Comparison of ENCODE assay signal across 15 mouse cellular contexts in genomic region chr7:133794720-133795119, GRCm38 (mm10). TPM values are rescaled to one million over a fixed set of nuclear protein-coding genes. Genes with fewer than 3 reads are reported as not detected.
DNase-seq lines count a peak whose midpoint lies in the region; ATAC-seq and TF ChIP-seq lines count a peak whose summit lies in the region.
"Had no signal": no experiment of that assay in that cellular context is flagged by ENCODE, and none has a peak within 500 bp of the region (broad histone marks: within the 10 kb centered on the region; RNA-seq: fewer than 3 reads in every experiment).

No protein-coding gene starts in this region.

- H3K27ac ChIP-seq in gastrocnemius, adult 2 months = peak overlapping the region; percentile 95
- H3K27ac ChIP-seq in intestine, embryonic 16.5 days (ENCODE audit: low read length) = no peak overlapping the region
- no peak overlapping the region for H3K27ac ChIP-seq in stomach, embryonic 14.5 days (ENCODE audit: low read length)
- H3K27ac ChIP-seq: limb, embryonic 13.5 days; neural tube, embryonic 13.5 days had no signal

- TF ChIP-seq CTCF in gastrocnemius, adult 2 months (IDR thresholded peaks at IDR 0.05) = no peak

- 68% methylated on average over 2 of the region's 2 CpGs for WGBS in intestine, embryonic 16.5 days
- 74% methylated on average over 2 of the region's 2 CpGs for WGBS in stomach, embryonic 14.5 days

- no peaks in the 10 kb centered on the region for H3K9me3 ChIP-seq in intestine, embryonic 16.5 days (ENCODE audit: control insufficient read depth, low read length)
- H3K9me3 ChIP-seq in stomach, embryonic 14.5 days (ENCODE audit: control insufficient read depth, low read depth, low read length) = no peaks in the 10 kb centered on the region
- H3K9me3 ChIP-seq: limb, embryonic 13.5 days; neural tube, embryonic 13.5 days had no signal

- H3K36me3 ChIP-seq in intestine, embryonic 16.5 days (ENCODE audit: control insufficient read depth, insufficient read depth, low read length) = no peaks in the 10 kb centered on the region
- no peaks in the 10 kb centered on the region for H3K36me3 ChIP-seq in stomach, embryonic 14.5 days (ENCODE audit: control insufficient read depth, insufficient read depth, low read length)
- H3K36me3 ChIP-seq: limb, embryonic 13.5 days; neural tube, embryonic 13.5 days had no signal

- intact Hi-C loops in gastrocnemius, adult 2 months (cut with DNase I) = no loop called here
- intact Hi-C loops in gastrocnemius, postnatal 36 days (cut with DNase I) = loop anchor here (5.0 kb wide), 1 partner anchor 62 kb away; no protein-coding TSS in a partner anchor
- intact Hi-C loops in left cerebral cortex, postnatal 10 days (cut with DNase I) = no loop called here

- ATAC-seq in intestine, embryonic 16.5 days = peak; percentile 84
- ATAC-seq in stomach, embryonic 14.5 days (ENCODE audit: insufficient number of reproducible peaks, insufficient read depth, low FRiP score, low read depth) = peak; percentile 28; the same call in 1 of the 2 replicates
- ATAC-seq in megakaryocyte, adult 5-6 weeks (ENCODE audit: poor library complexity, severe bottlenecking) = no peak
- ATAC-seq: inflammation-experienced regulatory T-cells, adult 6 months had no signal

- H3K4me1 ChIP-seq in intestine, embryonic 16.5 days (ENCODE audit: control insufficient read depth, insufficient read depth, low read length) = peaks cover 4% of the 10 kb centered on the region; the same call in 1 of the 2 replicates
- H3K4me1 ChIP-seq in stomach, embryonic 14.5 days (ENCODE audit: control insufficient read depth, insufficient read depth, low read length) = 0 out of 2 replicates have a peak, but pooled peaks cover 3% of the 10 kb centered on the region
- H3K4me1 ChIP-seq: limb, embryonic 13.5 days had no signal

- no peak overlapping the region for H3K9ac ChIP-seq in intestine, embryonic 16.5 days (ENCODE audit: low read depth, low read length)
- no peak overlapping the region for H3K9ac ChIP-seq in stomach, embryonic 14.5 days (replicated peaks; ENCODE audit: low read depth, low read length)
- H3K9ac ChIP-seq: limb, embryonic 13.5 days; neural tube, embryonic 13.5 days had no signal

- no peak overlapping the region for H3K4me3 ChIP-seq in gastrocnemius, adult 2 months
- H3K4me3 ChIP-seq in intestine, embryonic 16.5 days (ENCODE audit: low read length) = no peak overlapping the region
- H3K4me3 ChIP-seq in stomach, embryonic 14.5 days (ENCODE audit: low read depth, low read length) = no peak overlapping the region
- H3K4me3 ChIP-seq: heart, adult 2 months; limb, embryonic 13.5 days; neural tube, embryonic 13.5 days had no signal

- DNase-seq in gastrocnemius, adult 2 months = peak; percentile 39
- DNase-seq in gastrocnemius, postnatal 36 days = no peak
- peak; percentile 13 for DNase-seq in 3134 (ENCODE audit: extremely low read depth, insufficient read length, low spot score)
- no peak for DNase-seq in left cerebral cortex, postnatal 10 days (ENCODE audit: extremely low spot score in 1 of 2, low spot score in 2 of 2)
- DNase-seq in Muller cell, postnatal 12 days (ENCODE audit: inconsistent ontology term) = no peak
- DNase-seq: heart, adult 2 months; midbrain, embryonic 14.5 days had no signal

- no peaks in the 10 kb centered on the region for H3K27me3 ChIP-seq in intestine, embryonic 16.5 days (replicated peaks; ENCODE audit: control insufficient read depth, insufficient read depth, low read length)
- no peaks in the 10 kb centered on the region for H3K27me3 ChIP-seq in stomach, embryonic 14.5 days (ENCODE audit: control insufficient read depth, insufficient read depth, low read length)
- H3K27me3 ChIP-seq: neural tube, embryonic 13.5 days had no signal

- no peak overlapping the region for H3K4me2 ChIP-seq in intestine, embryonic 16.5 days (ENCODE audit: low read depth, low read length)
- H3K4me2 ChIP-seq in stomach, embryonic 14.5 days (replicated peaks; ENCODE audit: low read depth, low read length) = no peak overlapping the region
- H3K4me2 ChIP-seq: limb, embryonic 13.5 days; neural tube, embryonic 13.5 days had no signal

RNA-seq across cellular contexts. Expression of gene Dhx32, which starts 12.2 kb away (rescaled TPM):
- total RNA-seq in gastrocnemius, adult 2 months (2021) = 10 to 100 TPM; 33.7 to 50.1 TPM
- total RNA-seq in gastrocnemius, postnatal 36 days (2021) = 10 to 100 TPM; 28.9 to 30.6 TPM
- 89.5 and 93.9 TPM in 2 replicates for polyA plus RNA-seq in intestine, embryonic 16.5 days (2015; fragmentation: Nextera tagmentation; extraction: Ambion mirVana)
- polyA plus RNA-seq in stomach, embryonic 14.5 days (2014; fragmentation: Nextera tagmentation; extraction: Ambion mirVana) = 33.4 and 36.6 TPM in 2 replicates
- total RNA-seq in megakaryocyte, adult 5-6 weeks (2015) = 4.0 and 7.0 TPM in 2 replicates
- total RNA-seq in megakaryocyte, adult 5-6 weeks (2017) = 17.7 and 25.4 TPM in 2 replicates
- total RNA-seq in left cerebral cortex, postnatal 10 days (2021) = 10 to 100 TPM; 51.6 to 53.0 TPM

RNA-seq across cellular contexts. Expression of gene Fank1, which starts 18.1 kb away (rescaled TPM):
- total RNA-seq in gastrocnemius, adult 2 months (2021) = not detected
- not detected for total RNA-seq in gastrocnemius, postnatal 36 days (2021)
- 0.54 and 0.56 TPM in 2 replicates for polyA plus RNA-seq in intestine, embryonic 16.5 days (2015; fragmentation: Nextera tagmentation; extraction: Ambion mirVana)
- polyA plus RNA-seq in stomach, embryonic 14.5 days (2014; fragmentation: Nextera tagmentation; extraction: Ambion mirVana) = 0.20 and 0.36 TPM in 2 replicates
- total RNA-seq in megakaryocyte, adult 5-6 weeks (2015) = not detected in 2 replicates
- total RNA-seq in megakaryocyte, adult 5-6 weeks (2017) = not detected in 2 replicates
- 1 to 10 TPM; 3.6 to 4.2 TPM for total RNA-seq in left cerebral cortex, postnatal 10 days (2021)
- total RNA-seq: heart, adult 2 months; hematopoietic stem cell, adult 5-6 weeks had no signal
- polyA plus RNA-seq: inflammation-experienced regulatory T-cells, adult 6 months; spleen, adult 2 months had no signal

Comparison
In these comparisons a context has a peak if more than half of its experiments do, and no peak if none do; other contexts are left out.
1. DNase-seq: peak in gastrocnemius, adult 2 months (single experiment) and 3134 (single experiment); none in gastrocnemius, postnatal 36 days (0 of 2), left cerebral cortex, postnatal 10 days (0 of 2) and Muller cell, postnatal 12 days (single experiment).
2. RNA of gene Fank1, which starts 18.1 kb away (total RNA-seq): 3.6 to 4.2 TPM in left cerebral cortex, postnatal 10 days; not detected in gastrocnemius, postnatal 36 days, not detected in gastrocnemius, adult 2 months and not detected in megakaryocyte, adult 5-6 weeks; every median in the first group is over 4 times any median in the second.